Mouse (Mus musculus) G1E-ER4 (cell line): ENCODE data around the gene Aldh1a3. TPM values are rescaled to one million over a fixed set of nuclear protein-coding genes. Genes with fewer than 3 reads are reported as not detected.

Experiments
- GATA1 ChIP-seq: IDR thresholded peaks from one replicate; pipeline ENCODE4 v1.8.0; 2012; ENCODE audit warnings: low read length, inconsistent platforms
- polyA plus RNA-seq: library from polyadenylated mRNA; stranded (reverse); fragments of >175 nt; gene quantifications from 2 replicates; pipeline ENCODE4 v1.2.3, GENCODE M21; 2012

The Aldh1a3 gene
- polyA plus RNA-seq, result not detected in 2 replicates

DNA sequence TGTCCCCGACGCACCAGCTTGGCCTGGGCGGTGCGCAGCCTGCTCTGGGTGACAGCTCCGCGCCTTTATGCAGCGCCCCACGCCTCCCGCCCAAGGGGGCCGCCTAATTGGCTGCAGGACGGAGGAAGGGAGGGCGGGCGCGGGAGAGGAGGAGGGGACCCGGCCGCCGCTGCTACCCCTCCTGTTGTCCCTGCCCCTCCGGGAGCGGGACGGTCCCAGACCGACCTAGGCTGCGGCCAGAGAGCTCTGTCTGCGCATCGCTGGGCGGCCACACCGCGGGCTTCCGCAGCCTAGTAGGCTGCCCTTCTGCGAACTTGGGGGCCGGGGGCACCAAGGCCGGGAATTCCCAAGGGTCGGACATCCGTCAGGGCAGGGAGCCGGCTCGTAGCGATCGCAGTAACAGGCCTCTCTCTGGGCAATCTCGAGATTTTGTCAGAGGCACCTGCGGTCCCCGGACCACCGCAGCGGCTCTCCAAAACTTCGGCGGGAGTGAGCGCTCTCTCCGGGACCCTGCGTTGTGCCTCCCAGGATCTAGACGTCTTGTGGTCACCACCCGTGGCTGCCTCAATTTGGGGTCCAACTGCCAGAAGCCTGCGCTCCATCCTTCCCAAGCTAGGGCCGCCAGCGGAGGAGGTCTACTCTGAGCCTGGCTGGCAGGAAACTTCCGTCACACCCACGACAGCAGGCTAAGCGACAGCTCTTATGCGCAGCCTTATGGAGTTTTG, at the start of gene Aldh1a3:
Aldh1a3 (minus strand) TSS at position 81 of the 725 bp plus-strand sequence.
- no peak for TF ChIP-seq GATA1

GRCm38 (mm10) chr7:66476289-66476688, 49.0 kb upstream of the Aldh1a3 start:
- TF ChIP-seq GATA1, result no peak

DNA sequence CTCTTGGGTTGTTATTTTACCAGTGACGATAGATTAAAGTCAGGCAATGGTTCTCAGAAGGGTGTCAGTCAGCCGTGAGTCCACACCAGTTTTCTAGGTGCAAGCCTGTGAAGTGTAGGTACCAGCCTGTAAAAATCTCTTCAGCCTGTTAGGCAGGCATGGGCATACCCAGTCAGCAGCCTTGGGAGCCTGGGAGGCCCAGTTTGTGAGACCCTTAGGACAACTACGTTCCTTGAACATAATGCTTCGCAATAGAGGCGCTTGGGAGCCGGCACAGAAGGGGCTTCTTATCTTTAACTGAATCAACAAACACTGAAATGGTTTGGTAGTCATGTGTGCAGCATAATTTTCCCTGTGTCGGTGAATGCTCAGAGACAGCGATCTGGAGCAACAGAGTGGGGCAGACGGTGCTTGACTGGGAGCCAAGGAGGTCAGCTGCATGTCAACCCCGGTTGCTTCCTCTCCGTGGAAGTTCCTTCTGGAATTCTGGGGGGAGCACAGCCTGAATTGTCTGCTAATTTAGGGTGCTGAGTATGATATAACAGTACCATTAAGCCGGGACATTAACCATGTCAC, 44.4 kb upstream of the Aldh1a3 start:
- no peak for TF ChIP-seq GATA1

DNA sequence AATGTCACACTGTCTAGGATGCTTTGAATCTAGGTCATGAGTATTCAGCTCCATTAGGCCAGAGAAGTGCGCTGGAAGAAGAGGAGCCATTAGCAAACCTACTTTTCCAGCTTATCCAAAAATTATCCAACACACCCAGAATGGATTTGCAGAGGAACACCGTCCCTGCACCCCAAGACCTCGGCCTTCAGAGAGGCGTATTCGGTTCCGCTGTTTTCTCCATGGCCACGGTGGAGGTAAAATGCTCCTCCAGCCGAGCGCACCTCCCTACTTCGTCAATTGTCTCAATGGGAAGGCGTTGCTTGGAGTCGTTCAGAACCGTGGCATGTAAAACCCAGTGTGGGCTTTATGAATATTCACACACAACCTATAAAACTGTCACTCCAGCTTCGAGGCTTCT, 39.3 kb upstream of the Aldh1a3 start:
- TF ChIP-seq GATA1, result no peak

GRCm38 (mm10) chr7:66465241-66465640, 37.9 kb upstream of the Aldh1a3 start:
- no peak for TF ChIP-seq GATA1

DNA sequence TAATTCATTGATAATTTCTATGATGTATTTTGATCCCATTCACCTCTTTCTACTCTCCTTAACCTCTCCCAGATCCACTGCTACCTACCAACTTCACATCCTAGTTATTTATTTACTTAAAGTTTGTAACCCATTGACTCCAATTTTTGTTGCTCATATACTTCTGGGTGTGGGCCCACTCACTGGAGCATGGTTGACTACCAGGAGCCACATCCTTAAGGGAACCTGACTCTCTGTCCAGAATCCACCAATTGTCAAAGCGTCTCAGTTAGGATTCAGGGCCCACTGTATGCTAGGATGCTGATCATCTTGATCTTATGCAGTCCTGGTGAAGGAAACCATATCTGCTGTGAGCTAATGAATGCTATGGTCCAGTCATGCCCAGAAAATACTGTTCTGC, 35.8 kb upstream of the Aldh1a3 start:
- TF ChIP-seq GATA1, result no peak

- TF ChIP-seq GATA1, result no peak
Measured at GRCm38 (mm10) chr7:66451622-66452295, 24.4 kb upstream of the Aldh1a3 start.

- no peak for TF ChIP-seq GATA1
Measured at GRCm38 (mm10) chr7:66449971-66450752, 22.8 kb upstream of the Aldh1a3 start.

DNA sequence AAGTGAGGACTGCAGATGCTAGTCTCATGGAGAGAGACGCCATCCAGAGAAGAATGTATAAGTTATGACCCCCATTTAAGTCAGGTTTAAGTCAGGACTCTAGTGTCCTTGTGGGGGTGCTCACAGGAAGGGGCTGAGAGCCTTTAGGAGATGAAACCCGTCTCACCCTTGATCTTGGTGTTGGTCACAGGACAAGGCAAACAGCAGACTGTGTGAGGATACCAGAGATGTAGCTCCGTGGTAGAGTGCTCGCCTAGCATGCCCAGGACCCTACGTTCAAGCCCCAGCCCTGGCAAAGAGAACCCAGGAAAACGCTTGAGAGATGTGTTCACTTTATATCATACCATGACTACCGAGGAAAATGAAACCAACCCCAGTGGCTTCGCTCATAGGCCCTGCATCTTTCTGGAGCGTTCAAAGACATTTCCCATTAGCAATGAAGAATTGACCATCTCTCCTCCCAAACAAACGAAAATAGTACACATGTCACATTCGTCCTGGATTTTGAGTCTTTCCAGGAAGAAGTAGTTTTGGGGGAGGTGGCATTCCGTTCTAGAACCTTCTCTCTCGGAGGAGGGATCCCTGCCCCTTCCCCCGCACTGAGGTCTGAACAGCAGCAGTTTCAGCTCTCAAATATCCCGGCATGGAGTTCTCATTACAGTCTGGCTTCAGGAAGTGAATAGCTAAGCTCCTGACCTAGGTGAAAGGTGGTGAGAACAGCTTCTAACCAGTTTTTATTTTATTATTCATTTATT, 21.6 kb upstream of the Aldh1a3 start:
- no peak for TF ChIP-seq GATA1

GRCm38 (mm10) chr7:66448304-66448703, 21.0 kb upstream of the Aldh1a3 start:
- TF ChIP-seq GATA1, result no peak

DNA sequence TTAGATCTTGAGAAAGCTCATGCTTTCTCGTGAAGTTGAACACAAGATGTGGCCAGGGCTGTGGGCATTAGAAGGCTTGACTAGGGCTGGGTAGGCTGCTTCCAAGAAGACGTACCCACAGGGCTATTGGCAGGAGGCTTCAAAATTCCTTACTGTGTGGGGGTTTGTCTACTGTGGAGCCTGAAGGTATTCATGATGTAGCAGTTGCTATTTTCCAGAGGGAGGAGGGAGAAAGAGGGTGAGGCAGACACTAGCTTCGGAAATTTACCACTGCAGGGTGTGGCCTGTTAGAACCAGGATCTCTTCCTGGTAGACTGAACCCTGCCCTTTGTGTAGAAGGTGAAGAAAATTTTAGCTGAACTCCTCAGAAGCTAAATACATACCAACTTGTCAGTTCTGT, 19.5 kb upstream of the Aldh1a3 start:
- TF ChIP-seq GATA1, result no peak

DNA sequence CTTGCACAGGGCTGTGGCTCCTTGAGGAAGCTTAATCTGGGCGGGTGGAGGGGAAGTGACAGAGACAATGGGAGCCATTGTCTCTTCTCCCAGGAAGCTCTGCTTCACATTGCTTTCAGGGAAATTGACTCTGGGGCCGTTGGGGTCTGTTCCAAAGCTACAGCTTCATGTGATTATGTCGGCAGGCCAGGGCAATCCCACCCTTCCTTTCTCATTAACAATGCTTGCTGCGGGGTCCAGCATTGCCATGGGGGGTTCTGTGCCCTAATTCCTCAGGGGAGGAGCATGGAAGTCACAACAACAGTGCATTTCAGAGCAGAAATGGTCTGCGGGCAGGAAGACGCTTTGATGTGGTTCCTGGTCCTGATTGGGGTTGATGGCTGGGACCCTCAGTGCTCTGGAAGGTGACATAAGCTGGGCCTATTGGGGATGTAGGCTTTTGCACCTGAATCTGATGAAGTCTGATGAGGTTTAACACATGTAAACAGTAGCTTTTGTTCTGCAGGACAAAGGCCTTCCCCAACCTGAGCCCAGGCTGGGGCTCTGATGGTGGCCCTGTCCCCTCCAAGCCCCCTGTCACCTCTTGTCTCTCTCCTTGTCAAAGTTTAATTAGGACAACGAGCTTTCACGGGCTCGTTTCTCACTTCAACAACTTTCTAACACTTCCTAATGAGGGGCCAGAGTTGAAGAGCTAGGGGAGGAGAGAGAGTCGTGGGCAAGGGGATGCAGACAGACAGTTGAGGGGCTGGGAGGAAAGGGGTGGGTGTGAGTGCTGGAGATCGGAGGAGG, 18.0 kb upstream of the Aldh1a3 start:
- TF ChIP-seq GATA1, result no peak

DNA sequence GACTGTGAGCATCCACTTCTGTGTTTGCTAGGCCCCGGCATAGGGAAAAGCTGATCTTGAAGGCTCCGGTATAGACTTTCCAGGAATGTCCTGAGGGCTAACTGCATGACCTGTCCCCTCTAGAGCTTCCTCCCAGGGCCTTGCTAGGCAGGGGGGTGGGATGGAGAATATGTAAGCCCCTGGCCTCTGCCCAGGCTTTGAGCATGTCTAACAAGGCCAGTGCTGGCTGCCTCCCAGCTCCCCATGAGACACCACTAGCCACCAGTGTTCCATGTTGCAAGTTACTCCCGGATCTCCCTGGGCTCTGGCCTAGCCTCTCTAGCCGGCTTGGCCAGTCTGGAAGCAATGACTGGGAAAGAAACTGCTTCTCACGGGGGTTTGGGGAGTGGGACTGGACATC, 17.4 kb upstream of the Aldh1a3 start:
- no peak for TF ChIP-seq GATA1
